Mouse (Mus musculus) adrenal gland, adult 18-20 months (tissue): Measurements from ENCODE around the gene Eva1a. TPM values are rescaled to one million over a fixed set of nuclear protein-coding genes. Genes with fewer than 3 reads are reported as not detected.
A peak's percentile ranks its signal among the peaks of the same experiment; 100 is the strongest.

Source experiments
- DNase-seq, 2 experiments: peaks; one replicate each; pipeline ENCODE4 v3.0.0; 2021 to 2022; ENCODE audit warnings: low spot score in 2 of 2
- total RNA-seq, 2 experiments: library from RNA; stranded (reverse); gene quantifications; 1 replicate in 1 of 2; 2 replicates in 1 of 2; pipeline ENCODE4 v1.2.3; 2021

The Eva1a gene
- total RNA-seq, 2 experiments from 2014 or later, result 2.6 to 2.8 TPM

GRCm38 (mm10) chr6:82065230-82065629, 24.4 kb downstream of the Eva1a start:
- DNase-seq, result no peak

GRCm38 (mm10) chr6:82066515-82067081, 25.8 kb downstream of the Eva1a start:
- DNase-seq, result no peak

- DNase-seq, result no peak
These were observed 29.6 kb downstream of the Eva1a start for GRCm38 (mm10) chr6:82070459-82070858.

GRCm38 (mm10) chr6:82073011-82073410, 32.2 kb downstream of the Eva1a start:
- peak; percentile 17 to 35 for DNase-seq

GRCm38 (mm10) chr6:82073567-82073966, 32.7 kb downstream of the Eva1a start:
- DNase-seq, result no peak

GRCm38 (mm10) chr6:82076364-82076763, 35.5 kb downstream of the Eva1a start:
- no peak for DNase-seq

GRCm38 (mm10) chr6:82078875-82079274, 38.0 kb downstream of the Eva1a start:
- DNase-seq, result no peak

GRCm38 (mm10) chr6:82083655-82084054, 42.8 kb downstream of the Eva1a start:
- no peak for DNase-seq

GRCm38 (mm10) chr6:82084235-82084634, 43.4 kb downstream of the Eva1a start:
- no peak for DNase-seq

GRCm38 (mm10) chr6:82085313-82085908, 44.6 kb downstream of the Eva1a start:
- DNase-seq, result no peak

GRCm38 (mm10) chr6:82088133-82088532, 47.3 kb downstream of the Eva1a start:
- no peak for DNase-seq

GRCm38 (mm10) chr6:82091773-82092172, 50.9 kb downstream of the Eva1a start:
- DNase-seq, result peak; percentile 11 to 20

- no peak for DNase-seq
These were observed 56.9 kb downstream of the Eva1a start for GRCm38 (mm10) chr6:82097705-82098104.

- no peak for DNase-seq
These were observed 57.6 kb downstream of the Eva1a start for GRCm38 (mm10) chr6:82098456-82098855.

GRCm38 (mm10) chr6:82110473-82110872, 69.6 kb downstream of the Eva1a start:
- DNase-seq, result no peak

GRCm38 (mm10) chr6:82111111-82111510, 70.3 kb downstream of the Eva1a start:
- no peak for DNase-seq

GRCm38 (mm10) chr6:82111540-82111939, 70.7 kb downstream of the Eva1a start:
- DNase-seq, result no peak

- no peak for DNase-seq
These were observed 71.6 kb downstream of the Eva1a start for GRCm38 (mm10) chr6:82112127-82113090.

GRCm38 (mm10) chr6:82115335-82115965, 74.6 kb downstream of the Eva1a start:
- DNase-seq, result no peak

- DNase-seq, result no peak
These were observed 75.3 kb downstream of the Eva1a start for GRCm38 (mm10) chr6:82116176-82116575.

- no peak for DNase-seq
These were observed 77.0 kb downstream of the Eva1a start for GRCm38 (mm10) chr6:82117871-82118270.
